Mouse (Mus musculus) liver, adult 2 months (tissue): ENCODE results near the gene Ppp1r12a.

Experiments
- CTCF ChIP-seq: fragments of 200-500 bp; IDR thresholded peaks from 2 replicates; pipeline ENCODE4 v1.5.1; 2011; ENCODE audit warnings: low read depth, low read length, control low read depth
- POLR2A ChIP-seq: fragments of 200-500 bp; IDR thresholded peaks from 2 replicates; pipeline ENCODE4 v1.6.1; 2011; ENCODE audit warnings: low read length, control low read depth; ENCODE audit not compliant: insufficient read depth; ENCODE audit errors: extremely low read depth

DNA sequence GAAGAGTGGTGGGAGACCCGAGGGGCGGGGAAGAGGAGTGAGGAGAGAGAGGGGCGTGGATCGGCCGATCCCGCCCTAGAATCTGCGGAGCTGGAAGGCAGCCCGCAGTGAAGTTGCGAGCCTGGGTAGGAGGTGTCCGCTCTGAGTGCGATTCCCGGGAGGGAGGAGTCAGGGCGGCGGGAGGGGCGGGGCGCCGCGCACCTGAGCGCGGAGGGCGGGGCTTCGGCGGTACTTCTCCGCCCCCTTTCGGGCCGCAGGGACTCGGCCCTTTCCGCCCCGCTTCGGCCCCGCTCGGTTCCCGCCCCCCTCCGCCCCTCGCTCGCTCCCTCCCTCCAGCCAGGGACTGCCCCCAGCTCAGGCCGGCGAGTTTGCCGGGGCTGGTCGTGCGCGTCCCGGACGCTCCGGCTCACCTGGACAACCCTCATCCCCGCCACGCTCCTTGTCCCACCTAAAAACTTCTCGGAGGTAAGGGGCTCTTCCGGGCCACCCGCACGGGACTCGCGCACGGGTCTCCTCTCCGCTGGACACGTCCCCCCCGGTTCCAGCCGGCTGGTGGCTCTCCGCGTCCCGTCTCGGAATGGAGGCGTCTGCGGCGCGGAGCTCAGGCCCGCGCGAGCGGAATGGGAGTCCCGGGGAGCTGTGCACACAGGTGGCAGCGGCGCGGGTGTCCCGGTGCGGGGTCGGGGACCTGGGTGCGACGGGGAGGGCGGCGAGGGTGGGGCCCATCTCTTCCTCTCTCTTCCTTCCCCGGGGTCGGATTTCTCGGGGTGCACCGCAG is 170.0 kb downstream of the Ppp1r12a start, which contains the start of gene Pawr:
- TF ChIP-seq CTCF (no peak), POLR2A (peak; percentile 87)
